Mouse (Mus musculus) forebrain, embryonic 10.5 days (tissue): ENCODE measurements at regions not wholly inside any gene's neighbourhood (a gene's known extent, or its start where the extent isn't known, plus 50 kb on each side); places are given as distances from the start of the nearest gene placed in this dataset.

Experiments
- DNase-seq: peaks from one replicate; pipeline ENCODE4 v3.0.0-alpha.2; 2017; ENCODE audit warnings: low spot score; ENCODE audit errors: extremely low spot score
- H3K27ac ChIP-seq: fragments of 300-500 bp; sonication (generic); 2 replicates; pipeline ENCODE4 v1.5.1; 2016; ENCODE audit warnings: mild to moderate bottlenecking
- H3K27me3 ChIP-seq: fragments of 300-500 bp; sonication (generic); 2 replicates; pipeline ENCODE4 v1.6.1; 2016; ENCODE audit warnings: mild to moderate bottlenecking; ENCODE audit not compliant: poor library complexity, severe bottlenecking
- H3K36me3 ChIP-seq: fragments of 300-500 bp; sonication (generic); replicated peaks from 2 replicates; pipeline ENCODE4 v1.6.1; 2016; ENCODE audit warnings: mild to moderate bottlenecking, moderate library complexity
- H3K4me1 ChIP-seq: fragments of 300-500 bp; sonication (generic); 2 replicates; pipeline ENCODE4 v1.6.1; 2016
- H3K4me3 ChIP-seq: fragments of 300-500 bp; sonication (generic); 2 replicates; pipeline ENCODE4 v1.5.1; 2016; ENCODE audit warnings: mild to moderate bottlenecking, moderate library complexity
- H3K9me3 ChIP-seq: fragments of 300-500 bp; sonication (generic); 2 replicates; pipeline ENCODE4 v1.6.1; 2016; ENCODE audit warnings: mild to moderate bottlenecking, moderate library complexity
- WGBS: fragments of 180-500 bp; shearing (Covaris S2); methylation state at CpG from one replicate; pipeline ENCODE4 v1.1.7; 2016; 5-methylcytosine and 5-hydroxymethylcytosine counted together

DNA sequence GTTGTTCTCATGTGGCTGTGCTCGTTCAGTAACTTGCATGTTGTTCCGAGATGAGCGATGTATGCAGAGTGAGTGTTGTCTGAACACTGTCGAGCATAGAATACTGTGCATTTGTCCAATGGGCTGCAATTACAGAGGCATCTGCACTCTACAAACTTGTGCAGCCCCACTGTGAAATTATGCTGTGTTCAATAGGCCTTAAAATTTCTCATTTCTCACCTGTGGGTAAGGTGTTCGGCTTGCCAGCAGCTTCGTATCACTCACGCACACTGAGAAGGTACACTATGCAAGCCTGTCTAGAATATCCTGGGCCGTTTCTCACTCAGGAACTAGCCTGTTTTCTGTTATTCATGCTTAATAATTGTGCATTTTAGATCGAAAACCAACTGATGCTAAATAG, 479.8 kb downstream of the Tmem182 start:
- no peak for DNase-seq
- Histone ChIP-seq H3K27ac (no peak overlapping the region), H3K27me3 (no peaks in the 10 kb centered on the region), H3K9me3 (no peaks in the 10 kb centered on the region), H3K4me1 (no peaks in the 10 kb centered on the region), H3K4me3 (no peak overlapping the region), H3K36me3 (no peaks in the 10 kb centered on the region)
- WGBS = 93% methylated on average over 9 of the region's 9 CpGs

GRCm38 (mm10) chr1:41286221-41286620, 480.8 kb downstream of the Tmem182 start:
- no peaks in the 10 kb centered on the region for H3K4me1 ChIP-seq
- 95% methylated on average over 9 of the region's 9 CpGs for WGBS
- no peaks in the 10 kb centered on the region for H3K27me3 ChIP-seq
- no peak overlapping the region for H3K27ac ChIP-seq
- no peaks in the 10 kb centered on the region for H3K36me3 ChIP-seq
- no peak overlapping the region for H3K4me3 ChIP-seq
- no peak for DNase-seq
- H3K9me3 ChIP-seq = no peaks in the 10 kb centered on the region

- Histone ChIP-seq H3K27ac (no peak overlapping the region), H3K4me3 (no peak overlapping the region), H3K9me3 (peaks cover 3% of the 10 kb centered on the region; the same call in 1 of the 2 replicates), H3K4me1 (peaks cover 21% of the 10 kb centered on the region), H3K27me3 (no peaks in the 10 kb centered on the region), H3K36me3 (no peaks in the 10 kb centered on the region)
- DNase-seq = no peak
- WGBS = 34% methylated on average over 3 of the region's 3 CpGs
These were observed 521.6 kb downstream of the Tmem182 start for GRCm38 (mm10) chr1:41326861-41327480.

DNA sequence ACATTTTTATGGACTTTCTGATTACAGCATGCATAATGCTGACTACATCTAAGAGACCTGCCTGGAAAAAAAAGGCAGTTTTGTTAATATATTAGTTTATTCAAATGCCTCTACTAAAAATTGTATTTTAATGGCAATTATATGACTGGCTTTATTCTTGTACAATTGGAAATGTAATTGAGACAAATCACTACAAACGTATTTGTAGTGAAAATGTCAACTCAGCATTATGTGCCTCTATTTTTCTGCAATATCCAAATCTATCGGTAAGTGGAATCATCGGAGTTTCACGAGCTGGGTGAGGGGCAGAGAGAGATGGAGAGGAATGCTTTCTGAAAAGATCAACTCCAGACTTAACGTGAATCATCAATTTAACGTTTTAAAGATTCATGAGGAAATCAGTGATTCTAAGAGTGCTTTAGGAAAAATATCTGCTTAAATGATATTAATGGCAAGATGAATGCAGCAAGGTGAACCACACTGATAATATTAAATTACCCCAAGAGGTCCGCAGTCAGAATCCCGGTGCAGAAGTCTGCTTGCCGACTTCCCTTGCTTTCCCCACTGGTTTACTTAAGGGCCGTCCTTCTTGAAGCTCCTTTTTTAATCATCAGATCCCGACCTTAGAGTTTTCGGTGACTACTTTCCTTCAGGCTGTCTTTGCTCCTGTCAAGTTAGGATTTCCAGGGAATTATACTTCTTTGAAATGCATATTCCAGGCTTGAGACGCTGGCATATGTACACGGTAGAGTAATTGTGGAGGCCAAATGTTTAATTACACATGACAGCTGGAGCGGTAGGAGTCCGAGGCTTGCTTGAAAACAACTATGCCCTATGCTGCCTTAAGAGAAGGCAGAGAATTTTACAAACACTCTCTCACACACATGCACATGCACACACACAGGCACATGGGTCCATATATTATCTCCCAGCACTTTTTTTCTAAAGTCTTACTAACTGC, 544.7 kb downstream of the Tmem182 start:
- Histone ChIP-seq H3K4me3 (no peak overlapping the region), H3K4me1 (no peaks in the 10 kb centered on the region; the same call in 1 of the 2 replicates), H3K9me3 (no peaks in the 10 kb centered on the region), H3K27ac (no peak overlapping the region), H3K36me3 (no peaks in the 10 kb centered on the region), H3K27me3 (no peaks in the 10 kb centered on the region)
- 84% methylated on average over 16 of the region's 16 CpGs for WGBS
- no peak for DNase-seq

GRCm38 (mm10) chr1:41359061-41359460, 553.7 kb downstream of the Tmem182 start:
- Histone ChIP-seq H3K27ac (no peak overlapping the region), H3K9me3 (no peaks in the 10 kb centered on the region), H3K27me3 (no peaks in the 10 kb centered on the region), H3K36me3 (no peaks in the 10 kb centered on the region), H3K4me1 (peaks cover 13% of the 10 kb centered on the region), H3K4me3 (no peak overlapping the region)
- WGBS = 17% methylated on average over 4 of the region's 4 CpGs
- DNase-seq = no peak

- no peaks in the 10 kb centered on the region for H3K9me3 ChIP-seq
- DNase-seq = no peak
- no peak overlapping the region for H3K4me3 ChIP-seq
- peaks cover 13% of the 10 kb centered on the region for H3K4me1 ChIP-seq
- peaks cover 6% of the 10 kb centered on the region; the same call in 1 of the 2 replicates for H3K27me3 ChIP-seq
- no peak overlapping the region for H3K27ac ChIP-seq
- H3K36me3 ChIP-seq = no peaks in the 10 kb centered on the region
- WGBS = 90% methylated on average over 3 of the region's 3 CpGs
These were observed 556.1 kb downstream of the Tmem182 start for GRCm38 (mm10) chr1:41361512-41361911.

DNA sequence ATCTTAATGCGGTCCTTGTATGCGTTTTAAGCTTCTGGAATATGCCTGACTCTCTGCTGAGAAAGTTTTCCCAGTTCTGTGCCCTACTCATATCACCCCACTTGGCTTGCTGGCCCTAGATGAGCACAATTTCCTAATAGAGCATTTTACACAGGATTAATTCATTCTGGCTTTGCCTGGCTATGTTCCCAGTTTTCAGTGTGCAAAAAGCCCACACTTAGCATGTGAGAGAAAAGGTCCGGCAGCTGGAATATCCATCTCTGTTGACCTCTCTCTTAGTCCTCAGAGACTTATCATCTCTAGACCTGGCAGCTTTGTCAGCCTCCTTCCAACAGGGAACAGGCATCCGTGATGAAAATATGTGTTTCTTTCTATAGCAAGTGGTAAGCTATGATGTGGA, 574.6 kb downstream of the Tmem182 start:
- Histone ChIP-seq H3K4me3 (no peak overlapping the region), H3K27ac (no peak overlapping the region), H3K36me3 (no peaks in the 10 kb centered on the region), H3K4me1 (peaks cover 5% of the 10 kb centered on the region; the same call in 1 of the 2 replicates), H3K9me3 (no peaks in the 10 kb centered on the region), H3K27me3 (no peaks in the 10 kb centered on the region)
- WGBS = 90% methylated on average over 4 of the region's 4 CpGs
- no peak for DNase-seq

DNA sequence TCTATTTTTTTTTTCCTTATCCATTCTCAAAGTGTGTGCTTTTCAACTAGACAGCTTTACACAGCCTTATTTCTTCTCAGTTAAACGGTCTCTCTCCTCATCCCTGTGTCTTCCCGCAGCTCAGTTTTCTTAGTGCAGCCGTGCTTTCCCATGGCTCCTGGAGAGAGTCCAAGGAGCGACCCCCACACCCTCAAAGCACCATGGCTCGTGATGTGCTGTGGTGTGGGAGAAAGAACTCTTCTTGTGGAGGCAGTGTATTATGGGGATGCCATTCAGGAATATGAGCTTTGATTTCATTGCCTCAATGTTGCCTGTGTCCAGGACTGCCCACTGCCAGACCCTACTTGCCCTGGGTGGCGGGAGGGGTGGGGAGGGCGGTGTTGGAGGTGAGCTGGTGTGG, 576.1 kb downstream of the Tmem182 start:
- H3K4me3 ChIP-seq = no peak overlapping the region
- no peak for DNase-seq
- peaks cover 5% of the 10 kb centered on the region; the same call in 1 of the 2 replicates for H3K4me1 ChIP-seq
- no peak overlapping the region for H3K27ac ChIP-seq
- H3K9me3 ChIP-seq = no peaks in the 10 kb centered on the region
- 90% methylated on average over 7 of the region's 7 CpGs for WGBS
- no peaks in the 10 kb centered on the region for H3K36me3 ChIP-seq
- H3K27me3 ChIP-seq = no peaks in the 10 kb centered on the region

- Histone ChIP-seq H3K4me3 (no peak overlapping the region), H3K9me3 (no peaks in the 10 kb centered on the region), H3K4me1 (peaks cover 19% of the 10 kb centered on the region), H3K36me3 (no peaks in the 10 kb centered on the region), H3K27me3 (no peaks in the 10 kb centered on the region), H3K27ac (no peak overlapping the region; the same call in 1 of the 2 replicates)
- whole genome bisulfite sequencing = 27% methylated on average over 1 of the region's 1 CpGs
- no peak for DNase-seq
These were observed 579.3 kb downstream of the Tmem182 start for GRCm38 (mm10) chr1:41384731-41385130.

DNA sequence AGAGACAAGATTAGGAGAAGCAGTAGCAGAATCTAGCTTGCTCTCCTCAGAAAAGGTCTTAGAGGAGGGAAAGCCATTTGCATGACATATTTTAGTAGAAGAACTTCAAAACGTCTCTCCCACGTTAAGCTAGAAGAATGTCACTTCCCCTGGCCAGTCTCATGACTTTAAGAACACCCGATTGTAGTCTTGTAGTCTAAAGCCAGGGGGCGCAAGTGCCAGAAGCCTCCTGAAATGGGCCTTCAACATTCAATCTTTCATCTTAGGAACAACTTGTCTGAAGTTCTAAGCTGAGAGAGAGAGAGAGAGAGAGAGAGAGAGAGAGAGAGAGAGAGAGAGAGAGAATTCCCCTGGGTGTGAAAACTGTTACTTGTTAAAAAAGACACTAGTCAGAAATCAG, 581.0 kb downstream of the Tmem182 start:
- Histone ChIP-seq H3K27me3 (no peaks in the 10 kb centered on the region), H3K9me3 (no peaks in the 10 kb centered on the region), H3K36me3 (no peaks in the 10 kb centered on the region), H3K27ac (no peak overlapping the region), H3K4me3 (no peak overlapping the region), H3K4me1 (peaks cover 36% of the 10 kb centered on the region)
- no peak for DNase-seq
- WGBS = 69% methylated on average over 4 of the region's 4 CpGs

- WGBS = 10% methylated on average over 11 of the region's 11 CpGs
- peak; percentile 84 for DNase-seq
- Histone ChIP-seq H3K27ac (peak overlapping the region; percentile 83), H3K4me3 (no peak overlapping the region), H3K27me3 (0 out of 2 replicates have a peak, but pooled peaks cover 5% of the 10 kb centered on the region), H3K9me3 (no peaks in the 10 kb centered on the region), H3K36me3 (no peaks in the 10 kb centered on the region), H3K4me1 (peaks cover 33% of the 10 kb centered on the region)
These were observed 584.9 kb downstream of the Tmem182 start for GRCm38 (mm10) chr1:41390102-41390884.

- peaks cover 33% of the 10 kb centered on the region for H3K4me1 ChIP-seq
- peak overlapping the region; percentile 83 for H3K27ac ChIP-seq
- H3K27me3 ChIP-seq = 0 out of 2 replicates have a peak, but pooled peaks cover 5% of the 10 kb centered on the region
- no peaks in the 10 kb centered on the region for H3K36me3 ChIP-seq
- DNase-seq = peak; percentile 18
- no peak overlapping the region for H3K4me3 ChIP-seq
- no peaks in the 10 kb centered on the region for H3K9me3 ChIP-seq
- WGBS = 72% methylated on average over 7 of the region's 7 CpGs
These were observed 585.7 kb downstream of the Tmem182 start for GRCm38 (mm10) chr1:41391071-41391470.
